Mouse (Mus musculus): Measurements from ENCODE around the gene Slc4a8. TPM values are rescaled to one million over a fixed set of nuclear protein-coding genes. Genes with fewer than 3 reads are reported as not detected.

Slc4a8 gene
- polyA plus RNA-seq, 1 experiment from 2014 or later, result 7.9 TPM

DNA sequence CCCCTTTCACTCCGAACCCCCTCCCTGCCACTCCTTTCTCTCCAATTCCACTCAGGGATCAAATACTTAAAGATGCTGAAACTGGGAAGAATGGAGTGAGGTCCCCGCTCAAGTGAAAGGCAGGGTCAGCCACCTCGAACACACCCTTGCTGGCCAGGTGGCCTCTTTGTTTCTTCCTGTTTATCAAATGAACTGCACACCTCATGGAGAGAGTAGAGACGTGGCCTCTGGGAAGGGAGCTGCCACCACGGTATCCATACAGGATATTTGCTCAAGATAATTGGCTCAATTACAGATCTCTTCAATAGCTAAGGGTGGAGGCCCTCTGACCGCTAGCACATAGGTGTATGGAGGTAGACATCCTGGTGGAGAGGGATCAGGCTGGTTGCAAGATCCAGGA lies 39.0 kb upstream of the Slc4a8 start:
- no peak overlapping the region for H3K4me3 ChIP-seq (ENCODE audit: low read depth, low read length)
- no peak overlapping the region for H3K9ac ChIP-seq (ENCODE audit: low read length)
- no peak for ATAC-seq (ENCODE audit: insufficient read depth, low FRiP score, low TSS enrichment)
- no peaks in the 10 kb centered on the region for H3K36me3 ChIP-seq (ENCODE audit: control insufficient read depth, insufficient read depth, low read length)
- H3K27ac ChIP-seq (ENCODE audit: low read depth, low read length), result no peak overlapping the region
- H3K4me1 ChIP-seq (ENCODE audit: control insufficient read depth, insufficient read depth, low read length), result no peaks in the 10 kb centered on the region
- 83% methylated on average over 6 of the region's 6 CpGs for WGBS
- H3K4me2 ChIP-seq (ENCODE audit: low read depth), result no peak overlapping the region
- no peaks in the 10 kb centered on the region; the same call in 1 of the 2 replicates for H3K27me3 ChIP-seq (ENCODE audit: control insufficient read depth, insufficient read depth, low read length)
- no peaks in the 10 kb centered on the region for H3K9me3 ChIP-seq (ENCODE audit: control insufficient read depth, low read length)
- no peak for DNase-seq (ENCODE audit: low spot score)

DNA sequence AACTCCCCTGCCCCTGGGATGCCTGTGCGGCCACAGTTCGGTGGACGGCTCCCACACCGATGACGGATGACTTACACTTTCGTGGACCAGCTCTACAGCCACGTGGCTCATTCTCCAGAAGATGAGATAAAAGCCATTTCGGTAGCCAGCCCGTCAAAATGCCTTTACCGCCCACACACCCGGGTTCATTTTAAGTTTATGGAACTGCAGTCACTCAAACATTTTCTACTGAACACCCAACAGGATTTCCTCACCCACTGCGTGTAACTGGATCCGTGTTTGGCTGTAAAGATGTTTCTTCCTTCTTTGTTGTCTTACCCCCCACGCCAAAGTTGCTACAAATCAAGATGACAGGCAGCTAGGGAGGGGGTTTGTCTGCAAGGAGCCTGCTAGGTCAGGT lies 38.0 kb upstream of the Slc4a8 start:
- H3K4me3 ChIP-seq (ENCODE audit: low read depth, low read length), result no peak overlapping the region
- H3K4me2 ChIP-seq (ENCODE audit: low read depth), result no peak overlapping the region
- no peak for DNase-seq (ENCODE audit: low spot score)
- H3K27ac ChIP-seq (ENCODE audit: low read depth, low read length), result no peak overlapping the region
- no peak overlapping the region for H3K9ac ChIP-seq (ENCODE audit: low read length)
- ATAC-seq (ENCODE audit: insufficient read depth, low FRiP score, low TSS enrichment), result no peak
- no peaks in the 10 kb centered on the region for H3K9me3 ChIP-seq (ENCODE audit: control insufficient read depth, low read length)
- no peaks in the 10 kb centered on the region for H3K36me3 ChIP-seq (ENCODE audit: control insufficient read depth, insufficient read depth, low read length)
- peaks cover 8% of the 10 kb centered on the region for H3K27me3 ChIP-seq (ENCODE audit: control insufficient read depth, insufficient read depth, low read length)
- no peaks in the 10 kb centered on the region for H3K4me1 ChIP-seq (ENCODE audit: control insufficient read depth, insufficient read depth, low read length)
- 77% methylated on average over 14 of the region's 14 CpGs for WGBS

GRCm38 (mm10) chr15:100726721-100727120 lies 34.8 kb upstream of the Slc4a8 start:
- Histone ChIP-seq H3K36me3 (ENCODE audit: control insufficient read depth, insufficient read depth, low read length) (no peaks in the 10 kb centered on the region), H3K4me2 (ENCODE audit: low read depth) (no peak overlapping the region), H3K27ac (ENCODE audit: low read depth, low read length) (no peak overlapping the region), H3K9me3 (ENCODE audit: control insufficient read depth, low read length) (no peaks in the 10 kb centered on the region), H3K4me3 (ENCODE audit: low read depth, low read length) (no peak overlapping the region), H3K4me1 (ENCODE audit: control insufficient read depth, insufficient read depth, low read length) (peaks cover 4% of the 10 kb centered on the region; the same call in 1 of the 2 replicates), H3K27me3 (ENCODE audit: control insufficient read depth, insufficient read depth, low read length) (peaks cover 30% of the 10 kb centered on the region), H3K9ac (ENCODE audit: low read length) (no peak overlapping the region)
- 85% methylated on average over 11 of the region's 11 CpGs for WGBS
- no peak for DNase-seq (ENCODE audit: low spot score)
- ATAC-seq (ENCODE audit: insufficient read depth, low FRiP score, low TSS enrichment), result no peak

DNA sequence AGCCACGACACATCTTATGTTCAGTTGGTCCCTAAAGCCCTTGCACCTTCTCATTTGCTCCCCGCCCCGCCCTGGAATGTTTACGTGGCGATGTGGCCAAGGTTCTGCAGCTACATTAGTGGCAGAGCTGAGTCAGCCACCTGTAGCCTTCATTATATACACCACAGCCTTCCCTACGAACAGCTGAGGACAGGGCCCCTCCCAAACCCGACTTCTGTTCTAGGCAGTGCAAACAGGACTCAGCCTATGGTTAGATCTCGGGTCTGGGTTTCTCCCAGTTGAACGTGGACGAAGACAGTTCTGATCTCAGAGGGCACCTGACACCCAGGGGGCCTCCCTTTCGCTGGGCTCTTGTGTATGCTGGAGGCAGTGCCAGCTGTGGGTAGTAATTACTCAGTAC lies 33.7 kb upstream of the Slc4a8 start:
- ATAC-seq (ENCODE audit: insufficient read depth, low FRiP score, low TSS enrichment) (no peak), DNase-seq (ENCODE audit: low spot score) (no peak)
- no peak overlapping the region for H3K27ac ChIP-seq (ENCODE audit: low read depth, low read length)
- no peaks in the 10 kb centered on the region for H3K9me3 ChIP-seq (ENCODE audit: control insufficient read depth, low read length)
- peaks cover 4% of the 10 kb centered on the region; the same call in 1 of the 2 replicates for H3K4me1 ChIP-seq (ENCODE audit: control insufficient read depth, insufficient read depth, low read length)
- H3K27me3 ChIP-seq (ENCODE audit: control insufficient read depth, insufficient read depth, low read length), result peaks cover 30% of the 10 kb centered on the region
- no peak overlapping the region for H3K9ac ChIP-seq (ENCODE audit: low read length)
- WGBS, result 83% methylated on average over 11 of the region's 11 CpGs
- no peaks in the 10 kb centered on the region for H3K36me3 ChIP-seq (ENCODE audit: control insufficient read depth, insufficient read depth, low read length)
- H3K4me3 ChIP-seq (ENCODE audit: low read depth, low read length), result no peak overlapping the region
- H3K4me2 ChIP-seq (ENCODE audit: low read depth), result no peak overlapping the region

GRCm38 (mm10) chr15:100728586-100728985 lies 33.0 kb upstream of the Slc4a8 start:
- peak overlapping the region; percentile 31; the same call in 1 of the 2 replicates for H3K9ac ChIP-seq (ENCODE audit: low read length)
- ATAC-seq (ENCODE audit: insufficient read depth, low FRiP score, low TSS enrichment), result no peak
- no peaks in the 10 kb centered on the region for H3K36me3 ChIP-seq (ENCODE audit: control insufficient read depth, insufficient read depth, low read length)
- 19% methylated on average over 9 of the region's 9 CpGs for WGBS
- H3K4me1 ChIP-seq (ENCODE audit: control insufficient read depth, insufficient read depth, low read length), result peaks cover 4% of the 10 kb centered on the region; the same call in 1 of the 2 replicates
- no peaks in the 10 kb centered on the region for H3K9me3 ChIP-seq (ENCODE audit: control insufficient read depth, low read length)
- H3K4me2 ChIP-seq (ENCODE audit: low read depth), result peak overlapping the region; percentile 47
- peaks cover 30% of the 10 kb centered on the region for H3K27me3 ChIP-seq (ENCODE audit: control insufficient read depth, insufficient read depth, low read length)
- no peak overlapping the region for H3K27ac ChIP-seq (ENCODE audit: low read depth, low read length)
- DNase-seq (ENCODE audit: low spot score), result no peak
- H3K4me3 ChIP-seq (ENCODE audit: low read depth, low read length), result peak overlapping the region; percentile 34

- no peak for ATAC-seq (ENCODE audit: insufficient read depth, low FRiP score, low TSS enrichment)
- H3K9ac ChIP-seq (ENCODE audit: low read length), result peak within 1 kb of the TSS; percentile 31
Observed at GRCm38 (mm10) chr15:100729281-100729985, 32.1 kb upstream of the Slc4a8 start, which contains the start of gene Galnt6. Galnt6 (minus strand) TSS chr15:100729376.

DNA sequence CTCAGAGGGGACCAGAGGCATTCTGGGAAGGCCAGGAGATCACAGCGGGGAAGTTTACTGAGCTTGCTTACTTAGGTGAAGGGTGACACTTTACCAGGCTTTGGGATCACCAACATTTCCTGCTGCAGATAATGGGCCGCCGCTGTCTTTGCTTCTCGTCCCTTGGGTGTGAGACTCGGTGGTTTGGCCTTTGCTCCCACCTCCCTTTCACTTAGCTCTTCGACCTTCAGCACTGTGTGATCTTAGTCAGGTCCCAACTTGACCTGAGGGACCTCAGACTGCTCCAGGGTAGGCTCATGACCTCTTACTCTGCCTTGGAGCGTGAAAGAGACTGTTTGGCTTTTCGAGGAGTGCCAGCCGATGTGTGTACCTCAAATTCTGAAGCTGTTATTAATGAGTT lies 30.5 kb upstream of the Slc4a8 start:
- H3K27me3 ChIP-seq (ENCODE audit: control insufficient read depth, insufficient read depth, low read length), result peaks cover 30% of the 10 kb centered on the region
- H3K9ac ChIP-seq (ENCODE audit: low read length), result no peak overlapping the region
- H3K27ac ChIP-seq (ENCODE audit: low read depth, low read length), result no peak overlapping the region
- H3K4me1 ChIP-seq (ENCODE audit: control insufficient read depth, insufficient read depth, low read length), result peaks cover 4% of the 10 kb centered on the region; the same call in 1 of the 2 replicates
- H3K4me2 ChIP-seq (ENCODE audit: low read depth), result no peak overlapping the region
- DNase-seq (ENCODE audit: low spot score) (no peak), ATAC-seq (ENCODE audit: insufficient read depth, low FRiP score, low TSS enrichment) (no peak)
- no peaks in the 10 kb centered on the region for H3K36me3 ChIP-seq (ENCODE audit: control insufficient read depth, insufficient read depth, low read length)
- WGBS, result 58% methylated on average over 9 of the region's 9 CpGs
- H3K4me3 ChIP-seq (ENCODE audit: low read depth, low read length), result no peak overlapping the region
- H3K9me3 ChIP-seq (ENCODE audit: control insufficient read depth, low read length), result no peaks in the 10 kb centered on the region

More at GRCm38 (mm10) chr15:100729281-100729985, 32.1 kb upstream of the Slc4a8 start, which contains the start of gene Galnt6:
- Histone ChIP-seq H3K4me2 (ENCODE audit: low read depth) (peak within 1 kb of the TSS; percentile 47), H3K36me3 (ENCODE audit: control insufficient read depth, insufficient read depth, low read length) (no peaks in the 10 kb centered on the region), H3K27ac (ENCODE audit: low read depth, low read length) (no peak within 1 kb of the TSS), H3K4me3 (ENCODE audit: low read depth, low read length) (peak within 1 kb of the TSS; percentile 34), H3K9me3 (ENCODE audit: control insufficient read depth, low read length) (no peaks in the 10 kb centered on the region), H3K4me1 (ENCODE audit: control insufficient read depth, insufficient read depth, low read length) (peaks cover 4% of the 10 kb centered on the region; the same call in 1 of the 2 replicates), H3K27me3 (ENCODE audit: control insufficient read depth, insufficient read depth, low read length) (peaks cover 30% of the 10 kb centered on the region)
- 5% methylated on average over 41 of the region's 57 CpGs for WGBS
- peak; percentile 36 for DNase-seq (ENCODE audit: low spot score)

- no peak for DNase-seq (ENCODE audit: low spot score)
- Histone ChIP-seq H3K27me3 (ENCODE audit: control insufficient read depth, insufficient read depth, low read length) (peaks cover 30% of the 10 kb centered on the region), H3K4me2 (ENCODE audit: low read depth) (no peak overlapping the region), H3K27ac (ENCODE audit: low read depth, low read length) (no peak overlapping the region), H3K9me3 (ENCODE audit: control insufficient read depth, low read length) (no peaks in the 10 kb centered on the region), H3K4me3 (ENCODE audit: low read depth, low read length) (no peak overlapping the region), H3K4me1 (ENCODE audit: control insufficient read depth, insufficient read depth, low read length) (peaks cover 4% of the 10 kb centered on the region; the same call in 1 of the 2 replicates), H3K36me3 (ENCODE audit: control insufficient read depth, insufficient read depth, low read length) (no peaks in the 10 kb centered on the region), H3K9ac (ENCODE audit: low read length) (no peak overlapping the region)
- 35% methylated on average over 5 of the region's 5 CpGs for WGBS
- ATAC-seq (ENCODE audit: insufficient read depth, low FRiP score, low TSS enrichment), result no peak
Observed at GRCm38 (mm10) chr15:100732580-100732979, 29.0 kb upstream of the Slc4a8 start.

All from neural tube, embryonic 11.5 days (tissue).